Mouse (Mus musculus): ENCODE measurements around the gene Syne3.
A peak's percentile ranks its signal among the peaks of the same experiment; 100 is the strongest.

Syne3 gene

GRCm38 (mm10) chr12:104978420-104978819, 31.2 kb downstream of the Syne3 start:
- no peak for DNase-seq (ENCODE audit: low read depth, low spot score)
- Histone ChIP-seq H3K27me3 (ENCODE audit: control insufficient read depth, insufficient read depth, low read length, poor library complexity, severe bottlenecking) (no peaks in the 10 kb centered on the region), H3K36me3 (ENCODE audit: control insufficient read depth, insufficient read depth, low read length, poor library complexity, severe bottlenecking) (peaks cover 2% of the 10 kb centered on the region; the same call in 1 of the 2 replicates)

- no peak for DNase-seq (ENCODE audit: low read depth, low spot score)
- peaks cover 2% of the 10 kb centered on the region for H3K36me3 ChIP-seq (ENCODE audit: control insufficient read depth, insufficient read depth, low read length, poor library complexity, severe bottlenecking)
Observed at GRCm38 (mm10) chr12:104976903-104977302, 32.7 kb downstream of the Syne3 start.

GRCm38 (mm10) chr12:104976331-104976817, 33.2 kb downstream of the Syne3 start:
- peaks cover 2% of the 10 kb centered on the region for H3K36me3 ChIP-seq (ENCODE audit: control insufficient read depth, insufficient read depth, low read length, poor library complexity, severe bottlenecking)
- no peaks in the 10 kb centered on the region for H3K27me3 ChIP-seq (ENCODE audit: control insufficient read depth, insufficient read depth, low read length, poor library complexity, severe bottlenecking)
- DNase-seq (ENCODE audit: low read depth, low spot score): no peak

More at GRCm38 (mm10) chr12:104976903-104977302, 32.7 kb downstream of the Syne3 start:
- no peaks in the 10 kb centered on the region for H3K27me3 ChIP-seq (ENCODE audit: control insufficient read depth, insufficient read depth, low read length, poor library complexity, severe bottlenecking)

DNA sequence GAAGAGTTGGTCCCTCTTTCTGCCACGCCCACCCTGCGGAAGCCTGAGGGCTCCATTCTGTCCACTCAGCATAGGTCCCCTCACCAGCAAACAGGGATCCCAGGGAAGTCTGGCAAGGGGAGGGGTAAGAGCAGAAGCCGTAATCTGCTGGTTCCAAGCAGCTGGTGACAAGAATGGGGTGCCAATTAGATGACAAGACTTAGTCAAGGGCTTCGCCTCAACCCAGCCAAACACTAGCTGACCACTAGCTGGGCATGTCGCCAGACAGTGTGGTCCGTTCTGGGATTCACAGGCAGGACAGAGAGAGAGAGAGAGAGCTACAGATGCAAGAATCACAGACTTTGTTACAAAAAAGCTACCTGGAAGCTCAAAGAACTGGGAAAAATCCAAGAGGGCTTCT, 36.7 kb downstream of the Syne3 start:
- DNase-seq (ENCODE audit: low read depth, low spot score): no peak
- H3K27me3 ChIP-seq (ENCODE audit: control insufficient read depth, insufficient read depth, low read length, poor library complexity, severe bottlenecking): no peaks in the 10 kb centered on the region
- peaks cover 2% of the 10 kb centered on the region for H3K36me3 ChIP-seq (ENCODE audit: control insufficient read depth, insufficient read depth, low read length, poor library complexity, severe bottlenecking)

DNA sequence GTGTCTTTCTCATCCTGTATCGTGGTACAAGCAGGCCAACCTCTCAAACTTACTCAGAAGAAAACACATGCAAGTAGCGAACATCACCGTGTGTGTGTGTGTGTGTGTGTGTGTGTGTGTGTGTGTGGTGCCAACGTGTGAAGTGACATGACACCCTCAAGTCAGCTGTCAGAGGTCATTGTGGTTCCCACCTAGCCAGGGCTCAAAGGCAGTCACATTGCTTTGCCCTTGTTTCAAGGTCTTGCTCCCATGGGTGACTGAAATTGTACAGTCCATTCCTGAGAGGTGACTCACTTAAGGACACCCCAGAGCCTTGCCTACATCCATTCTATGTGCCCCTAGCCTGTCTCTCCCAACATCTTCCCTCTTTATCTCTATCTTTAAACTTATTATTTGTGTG, 40.0 kb downstream of the Syne3 start:
- no peaks in the 10 kb centered on the region for H3K27me3 ChIP-seq (ENCODE audit: control insufficient read depth, insufficient read depth, low read length, poor library complexity, severe bottlenecking)
- DNase-seq (ENCODE audit: low read depth, low spot score): no peak
- H3K36me3 ChIP-seq (ENCODE audit: control insufficient read depth, insufficient read depth, low read length, poor library complexity, severe bottlenecking): peaks cover 1% of the 10 kb centered on the region; the same call in 1 of the 2 replicates

- Histone ChIP-seq H3K36me3 (ENCODE audit: control insufficient read depth, insufficient read depth, low read length, poor library complexity, severe bottlenecking) (peaks cover 1% of the 10 kb centered on the region; the same call in 1 of the 2 replicates), H3K27me3 (ENCODE audit: control insufficient read depth, insufficient read depth, low read length, poor library complexity, severe bottlenecking) (no peaks in the 10 kb centered on the region)
- no peak for DNase-seq (ENCODE audit: low read depth, low spot score)
Observed at GRCm38 (mm10) chr12:104969177-104969576, 40.4 kb downstream of the Syne3 start.

DNA sequence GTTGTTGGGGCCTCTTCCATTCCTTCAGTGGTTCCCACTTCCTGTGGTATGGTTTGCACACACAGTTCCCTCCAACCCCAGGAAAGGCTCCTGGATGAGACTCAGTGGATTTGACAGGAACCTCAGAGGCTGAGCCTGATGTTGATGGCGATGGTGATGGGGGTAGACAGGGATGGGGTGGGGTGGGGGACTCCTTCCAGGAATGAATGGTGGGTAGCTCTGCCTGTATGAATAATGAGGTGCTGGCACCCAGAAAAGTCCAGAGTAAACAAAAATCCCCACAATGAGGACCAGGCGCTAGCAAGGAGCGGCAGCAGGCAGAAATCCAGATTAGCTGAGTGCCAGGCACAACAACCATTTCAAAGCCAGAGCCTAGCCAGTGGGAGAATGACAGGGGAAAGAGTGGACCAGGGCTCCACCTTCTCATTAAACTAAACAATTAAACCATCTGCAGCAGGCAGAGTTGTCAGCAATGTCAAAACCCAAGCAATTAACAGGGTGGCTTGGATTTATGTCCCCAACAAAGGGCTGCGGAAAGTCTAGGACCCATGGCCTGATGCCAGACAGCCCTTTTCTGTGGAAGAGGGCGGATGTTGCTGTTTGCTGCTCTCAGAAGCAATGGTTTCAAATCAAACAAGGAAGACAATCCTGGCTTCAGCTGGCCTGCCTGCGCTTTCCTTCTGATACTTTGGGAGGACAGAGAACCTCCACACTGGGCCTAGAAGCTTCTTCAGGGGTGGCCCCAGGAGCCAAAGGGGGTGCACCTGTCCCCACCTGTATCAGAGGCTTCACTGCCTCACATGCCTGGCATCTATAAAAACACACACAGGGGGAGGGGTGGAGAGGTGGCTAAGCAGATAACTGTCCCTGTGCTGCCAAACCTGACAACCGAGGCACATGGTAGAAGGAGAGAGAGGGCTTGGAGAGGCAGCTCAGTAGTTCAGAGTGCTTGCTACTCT, 44.4 kb downstream of the Syne3 start:
- Histone ChIP-seq H3K36me3 (ENCODE audit: control insufficient read depth, insufficient read depth, low read length, poor library complexity, severe bottlenecking) (peaks cover 3% of the 10 kb centered on the region; the same call in 1 of the 2 replicates), H3K27me3 (ENCODE audit: control insufficient read depth, insufficient read depth, low read length, poor library complexity, severe bottlenecking) (no peaks in the 10 kb centered on the region)
- no peak for DNase-seq (ENCODE audit: low read depth, low spot score)

DNA sequence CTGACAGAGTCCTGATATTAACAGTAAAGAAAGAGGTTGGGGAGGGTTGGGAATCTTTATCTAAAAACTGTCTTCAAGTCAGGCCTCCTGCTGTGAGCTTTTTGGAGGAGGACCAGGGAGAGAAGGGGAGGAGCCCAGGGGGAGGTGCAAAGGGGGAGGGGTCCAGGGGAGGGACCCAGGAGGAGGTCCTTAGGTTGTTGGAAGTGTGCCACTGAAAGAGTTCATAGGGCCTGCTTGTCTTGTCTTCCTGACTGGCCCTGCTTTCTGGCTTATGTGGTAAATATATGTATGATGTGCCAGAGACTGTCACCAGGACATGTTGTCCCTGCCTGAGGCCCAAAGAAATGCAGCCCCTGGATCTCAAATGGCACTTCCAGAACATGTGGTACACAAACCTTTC, 49.2 kb downstream of the Syne3 start:
- DNase-seq (ENCODE audit: low read depth, low spot score): no peak

DNA sequence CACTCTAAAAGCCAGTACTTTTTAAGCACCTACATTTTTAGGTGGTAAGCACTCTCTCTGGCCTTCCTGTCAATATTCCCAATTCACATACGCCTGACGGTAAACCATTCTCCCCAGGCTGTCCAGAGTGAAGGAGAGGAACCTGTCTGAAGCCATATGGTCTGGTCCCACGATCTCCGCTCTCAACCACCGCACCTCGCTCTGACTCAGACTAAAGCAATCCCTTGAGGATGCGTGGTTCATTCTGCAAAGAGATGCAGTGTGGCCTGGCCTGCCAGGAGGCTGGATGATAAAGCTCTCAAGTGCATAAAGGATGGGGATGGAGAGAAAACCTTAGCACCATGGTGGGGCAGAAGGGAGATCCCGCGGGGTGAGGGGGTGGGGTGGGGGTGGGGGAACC, 49.6 kb downstream of the Syne3 start:
- H3K36me3 ChIP-seq (ENCODE audit: control insufficient read depth, insufficient read depth, low read length, poor library complexity, severe bottlenecking): peaks cover 4% of the 10 kb centered on the region
- H3K27me3 ChIP-seq (ENCODE audit: control insufficient read depth, insufficient read depth, low read length, poor library complexity, severe bottlenecking): no peaks in the 10 kb centered on the region
- no peak for DNase-seq (ENCODE audit: low read depth, low spot score)

More for the DNA sequence above, 49.2 kb downstream of the Syne3 start:
- H3K27me3 ChIP-seq (ENCODE audit: control insufficient read depth, insufficient read depth, low read length, poor library complexity, severe bottlenecking): no peaks in the 10 kb centered on the region
- H3K36me3 ChIP-seq (ENCODE audit: control insufficient read depth, insufficient read depth, low read length, poor library complexity, severe bottlenecking): peaks cover 4% of the 10 kb centered on the region

DNA sequence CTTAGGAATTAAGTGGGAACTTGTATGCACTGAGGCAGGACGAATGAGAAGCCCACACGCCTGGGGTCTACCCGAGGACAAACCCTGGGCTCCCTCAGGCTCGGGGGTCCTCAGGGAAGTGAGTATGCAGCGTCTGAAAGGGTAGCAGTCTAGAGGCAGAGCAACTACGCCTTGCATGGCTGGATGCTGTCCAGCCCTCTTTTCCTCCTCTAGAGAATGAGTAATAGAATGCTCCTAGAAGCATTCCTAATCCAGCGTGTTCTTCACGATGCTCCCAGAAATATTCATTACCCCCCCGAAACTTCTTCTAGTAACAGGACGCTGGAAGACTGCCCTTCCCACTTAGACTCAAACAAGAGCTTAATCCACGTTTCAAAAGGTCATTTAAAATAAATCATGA, 51.3 kb downstream of the Syne3 start:
- no peak for DNase-seq (ENCODE audit: low read depth, low spot score)
- Histone ChIP-seq H3K36me3 (ENCODE audit: control insufficient read depth, insufficient read depth, low read length, poor library complexity, severe bottlenecking) (peaks cover 5% of the 10 kb centered on the region), H3K27me3 (ENCODE audit: control insufficient read depth, insufficient read depth, low read length, poor library complexity, severe bottlenecking) (no peaks in the 10 kb centered on the region)

GRCm38 (mm10) chr12:104957165-104957564, 52.4 kb downstream of the Syne3 start:
- no peak for DNase-seq (ENCODE audit: low read depth, low spot score)
- peaks cover 5% of the 10 kb centered on the region for H3K36me3 ChIP-seq (ENCODE audit: control insufficient read depth, insufficient read depth, low read length, poor library complexity, severe bottlenecking)
- H3K27me3 ChIP-seq (ENCODE audit: control insufficient read depth, insufficient read depth, low read length, poor library complexity, severe bottlenecking): no peaks in the 10 kb centered on the region

- DNase-seq (ENCODE audit: low read depth, low spot score): no peak
- H3K36me3 ChIP-seq (ENCODE audit: control insufficient read depth, insufficient read depth, low read length, poor library complexity, severe bottlenecking): peaks cover 5% of the 10 kb centered on the region
- no peaks in the 10 kb centered on the region for H3K27me3 ChIP-seq (ENCODE audit: control insufficient read depth, insufficient read depth, low read length, poor library complexity, severe bottlenecking)
Observed at GRCm38 (mm10) chr12:104956406-104956805, 53.2 kb downstream of the Syne3 start.

DNA sequence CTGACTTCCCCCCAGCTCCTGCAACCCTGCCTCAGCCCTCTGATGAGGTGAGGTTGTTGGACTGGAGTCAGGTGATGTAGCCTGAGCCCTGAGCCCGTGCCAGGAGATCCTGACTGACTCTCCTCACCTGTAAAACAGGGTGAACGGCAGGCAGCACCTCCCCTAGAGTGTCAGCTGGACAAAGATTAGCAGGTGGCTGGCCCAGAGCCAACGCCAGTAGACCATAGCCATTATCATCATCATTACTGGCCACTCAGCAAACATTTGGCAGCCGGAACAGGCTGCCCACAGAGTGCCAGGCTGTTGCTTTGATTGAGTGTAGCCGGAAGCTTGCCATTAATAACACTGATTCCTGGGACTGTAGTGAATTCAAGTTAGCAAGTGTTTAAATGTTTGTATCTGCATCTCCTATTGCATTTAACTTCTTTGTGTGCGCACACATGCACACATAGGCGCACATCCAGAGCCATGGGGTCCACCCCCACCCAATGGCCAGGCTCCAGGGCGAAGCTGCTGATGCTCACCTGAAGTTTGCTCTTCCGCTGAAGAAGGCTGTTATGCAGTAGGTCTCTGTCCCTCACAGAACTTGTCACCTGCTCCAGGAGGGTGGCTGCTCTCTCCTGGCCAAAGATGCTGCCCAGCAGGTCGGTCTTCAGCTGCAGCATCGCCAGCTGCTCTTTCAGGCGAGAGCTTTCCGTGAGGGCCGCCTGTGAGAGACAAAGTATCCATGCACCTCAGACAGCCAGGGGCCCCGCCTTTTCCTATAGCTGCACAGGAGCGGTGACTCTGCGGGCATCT, 54.4 kb downstream of the Syne3 start:
- Histone ChIP-seq H3K27me3 (ENCODE audit: control insufficient read depth, insufficient read depth, low read length, poor library complexity, severe bottlenecking) (no peaks in the 10 kb centered on the region), H3K36me3 (ENCODE audit: control insufficient read depth, insufficient read depth, low read length, poor library complexity, severe bottlenecking) (peaks cover 3% of the 10 kb centered on the region)
- no peak for DNase-seq (ENCODE audit: low read depth, low spot score)

- H3K36me3 ChIP-seq (ENCODE audit: control insufficient read depth, insufficient read depth, low read length, poor library complexity, severe bottlenecking): peaks cover 1% of the 10 kb centered on the region
- peak; percentile 66 for DNase-seq (ENCODE audit: low read depth, low spot score)
- H3K27me3 ChIP-seq (ENCODE audit: control insufficient read depth, insufficient read depth, low read length, poor library complexity, severe bottlenecking): no peaks in the 10 kb centered on the region
Observed at GRCm38 (mm10) chr12:104953941-104954340, 55.7 kb downstream of the Syne3 start.

GRCm38 (mm10) chr12:104952458-104952857, 57.2 kb downstream of the Syne3 start:
- peak; percentile 89 for DNase-seq (ENCODE audit: low read depth, low spot score)
- Histone ChIP-seq H3K36me3 (ENCODE audit: control insufficient read depth, insufficient read depth, low read length, poor library complexity, severe bottlenecking) (peaks cover 1% of the 10 kb centered on the region; the same call in 1 of the 2 replicates), H3K27me3 (ENCODE audit: control insufficient read depth, insufficient read depth, low read length, poor library complexity, severe bottlenecking) (no peaks in the 10 kb centered on the region)
